Mouse (Mus musculus) CH12.LX (cell line): ENCODE data around the gene Me1. TPM values are rescaled to one million over a fixed set of nuclear protein-coding genes. Genes with fewer than 3 reads are reported as not detected.
"Not testable (repeated sequence)": the region's sequence is repeated elsewhere in the genome, so short reads cannot be mapped to it uniquely, and the experiment has no call there.

ENCODE experiments used
- DNase-seq: peaks from one replicate; pipeline ENCODE4 v3.0.0-alpha.2; 2013; ENCODE audit errors: extremely low read depth
- H3K27ac ChIP-seq: 2 replicates; pipeline ENCODE4 v1.5.1; 2012; ENCODE audit warnings: low read depth, mild to moderate bottlenecking, control low read depth, moderate library complexity; ENCODE audit not compliant: insufficient read depth
- H3K27me3 ChIP-seq: replicated peaks from 2 replicates; pipeline ENCODE3; 2012; ENCODE audit warnings: inconsistent platforms
- H3K36me3 ChIP-seq, 2 experiments: replicated peaks in 1 of 2; 2 replicates each; pipeline versions ENCODE3 to v1.6.1; 2012; ENCODE audit warnings: inconsistent platforms in 1 of 2, low read length in 1 of 2, mild to moderate bottlenecking in 1 of 2, mixed read lengths in 1 of 2, moderate library complexity in 1 of 2; ENCODE audit not compliant: control insufficient read depth in 1 of 2, insufficient read depth in 1 of 2
- H3K4me1 ChIP-seq, 2 experiments: 2 replicates each; pipeline ENCODE4 v1.6.1; 2012; ENCODE audit warnings: inconsistent platforms in 1 of 2, moderate library complexity in 1 of 2; ENCODE audit not compliant: insufficient read depth in 2 of 2, control insufficient read depth in 1 of 2
- H3K4me2 ChIP-seq: 2 replicates; pipeline ENCODE4 v1.6.1; 2012; ENCODE audit warnings: low read depth, mild to moderate bottlenecking, control low read depth; ENCODE audit not compliant: poor library complexity, insufficient read depth, severe bottlenecking
- H3K4me3 ChIP-seq, 3 experiments: fragments of 150-350 bp in 1 of 3; sonication (generic) in 1 of 3; replicated peaks in 1 of 3; 2 replicates each; pipeline versions ENCODE3 to v1.5.1; 2011 to 2012; ENCODE audit warnings: low read depth in 2 of 3, low read length in 2 of 3, mild to moderate bottlenecking in 2 of 3, moderate library complexity in 2 of 3, control low read depth in 1 of 3, improper control_type of control experiment in 1 of 3, inconsistent platforms in 1 of 3, mixed read lengths in 1 of 3; ENCODE audit not compliant: poor library complexity in 1 of 3
- H3K79me2 ChIP-seq: replicated peaks from 2 replicates; pipeline ENCODE4 v1.6.1; 2012; ENCODE audit warnings: mild to moderate bottlenecking, moderate library complexity; ENCODE audit not compliant: control insufficient read depth, poor library complexity, insufficient read depth, severe bottlenecking; ENCODE audit errors: extremely low read depth
- H3K9ac ChIP-seq: 2 replicates; pipeline ENCODE4 v1.6.1; 2012; ENCODE audit warnings: low read depth, mild to moderate bottlenecking, control low read depth, moderate library complexity; ENCODE audit not compliant: insufficient read depth
- H3K9me3 ChIP-seq: replicated peaks from 2 replicates; pipeline ENCODE3; 2012; ENCODE audit warnings: low read length, inconsistent platforms, mixed read lengths
- ELF1 ChIP-seq: IDR thresholded peaks from 2 replicates; pipeline ENCODE4 v1.6.1; 2014; ENCODE audit warnings: low read depth, mild to moderate bottlenecking, inconsistent platforms, low read length, improper control_type of control experiment
- EP300 ChIP-seq: IDR thresholded peaks from 2 replicates; pipeline ENCODE4 v1.6.1; 2011; ENCODE audit warnings: low read length, improper control_type of control experiment
- HCFC1 ChIP-seq: IDR thresholded peaks from 2 replicates; pipeline ENCODE4 v1.6.1; 2012; ENCODE audit warnings: low read depth, mild to moderate bottlenecking, inconsistent platforms, low read length, improper control_type of control experiment
- MAFK ChIP-seq: IDR thresholded peaks from 2 replicates; pipeline ENCODE4 v1.6.1; 2011; ENCODE audit warnings: low read length, improper control_type of control experiment; ENCODE audit not compliant: insufficient replicate concordance
- MAZ ChIP-seq: IDR thresholded peaks from 2 replicates; pipeline ENCODE4 v1.6.1; 2012; ENCODE audit warnings: low read depth, mild to moderate bottlenecking, inconsistent platforms, low read length, improper control_type of control experiment, moderate library complexity
- MEF2A ChIP-seq: IDR thresholded peaks from 2 replicates; pipeline ENCODE4 v1.6.1; 2014; ENCODE audit warnings: low read depth, mild to moderate bottlenecking, inconsistent platforms, low read length, improper control_type of control experiment, borderline replicate concordance
- MXI1 ChIP-seq: IDR thresholded peaks from 2 replicates; pipeline ENCODE4 v1.6.1; 2011; ENCODE audit warnings: mild to moderate bottlenecking, low read depth, low read length, improper control_type of control experiment
- NRF1 ChIP-seq: IDR thresholded peaks from 2 replicates; pipeline ENCODE4 v1.6.1; 2014; ENCODE audit warnings: low read depth, mild to moderate bottlenecking, inconsistent platforms, low read length, improper control_type of control experiment, moderate library complexity
- SIN3A ChIP-seq: IDR thresholded peaks from 2 replicates; pipeline ENCODE4 v1.6.1; 2012; ENCODE audit warnings: low read length, improper control_type of control experiment, inconsistent platforms
- UBTF ChIP-seq: IDR thresholded peaks from 2 replicates; pipeline ENCODE4 v1.6.1; 2012; ENCODE audit warnings: low read depth, mild to moderate bottlenecking, inconsistent platforms, low read length, improper control_type of control experiment, moderate library complexity
- ZKSCAN1 ChIP-seq: IDR thresholded peaks from 2 replicates; pipeline ENCODE4 v1.6.1; 2012; ENCODE audit warnings: low read depth, inconsistent platforms, low read length, improper control_type of control experiment, borderline replicate concordance
- dilution Hi-C: fragments of 300-500 bp; cut with MboI; formaldehyde crosslinking; loops from 2 replicates; pipeline ENCODE4 v1.14.3; 2020; ENCODE audit warnings: low sequenced_read_pairs; ENCODE audit not compliant: extremely low pct_unique_long_range_greater_than_20kb, extremely low pct_ligation_motif_present
- in situ Hi-C: fragments of 300-500 bp; cut with MboI; formaldehyde crosslinking; loops from 3 replicates; pipeline ENCODE4 v1.14.3; 2019; ENCODE audit warnings: low sequenced_read_pairs, low pct_ligation_motif_present, low pct_unique_long_range_greater_than_20kb, mixed read lengths
- polyA plus RNA-seq: library from polyadenylated mRNA; unstranded; fragments of >175 nt; gene quantifications from 2 replicates; pipeline ENCODE4 v1.2.1, GENCODE M21; 2012; ENCODE audit warnings: low read depth; ENCODE audit not compliant: insufficient read length
- total RNA-seq, 2 experiments: library from RNA; depleted of rRNA; stranded (reverse); fragments of 300-350 nt in 1 of 2; fragments of >200 nt in 1 of 2; gene quantifications; 2 replicates each; pipeline ENCODE4 v1.2.3; 2012 to 2014

Gene Me1
- total and polyA plus RNA-seq, 3 experiments, result 9.4 to 39.9 (median 16.7) TPM

DNA sequence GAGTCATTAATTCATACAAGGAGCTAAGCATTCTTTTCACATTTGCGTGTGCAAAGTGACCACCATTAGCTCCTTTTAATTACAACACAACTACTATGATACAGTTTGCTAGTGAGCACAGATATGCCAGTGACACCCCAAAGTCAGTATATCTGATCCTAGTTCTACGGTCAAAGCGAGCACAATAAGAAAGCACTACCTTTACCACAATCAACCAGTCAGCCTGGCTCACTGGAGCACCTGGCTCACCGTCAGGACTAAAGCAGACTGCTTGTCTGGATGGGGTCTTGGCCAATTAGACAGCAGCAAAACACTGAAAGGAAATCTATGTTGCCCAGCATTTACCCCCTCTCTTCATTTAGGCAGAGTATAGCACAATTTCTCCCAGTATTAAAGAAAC, 83.7 kb downstream of the Me1 start:
- no peak for DNase-seq
- Histone ChIP-seq H3K4me2 (no peak overlapping the region), H3K36me3 (peaks cover 3 to 60% of the 10 kb centered on the region in 2 experiments), H3K9me3 (no peaks in the 10 kb centered on the region), H3K4me3 (no peak overlapping the region), H3K79me2 (no peaks in the 10 kb centered on the region), H3K27me3 (no peaks in the 10 kb centered on the region), H3K4me1 (peaks cover 6 to 15% of the 10 kb centered on the region in 2 experiments), H3K27ac (no peak overlapping the region), H3K9ac (no peak overlapping the region)
- dilution Hi-C loops (no loop called here), in situ Hi-C loops (no loop called here)
- TF ChIP-seq HCFC1 (no peak), MXI1 (no peak), MAFK (no peak), SIN3A (no peak), MEF2A (no peak), ZKSCAN1 (no peak)

DNA sequence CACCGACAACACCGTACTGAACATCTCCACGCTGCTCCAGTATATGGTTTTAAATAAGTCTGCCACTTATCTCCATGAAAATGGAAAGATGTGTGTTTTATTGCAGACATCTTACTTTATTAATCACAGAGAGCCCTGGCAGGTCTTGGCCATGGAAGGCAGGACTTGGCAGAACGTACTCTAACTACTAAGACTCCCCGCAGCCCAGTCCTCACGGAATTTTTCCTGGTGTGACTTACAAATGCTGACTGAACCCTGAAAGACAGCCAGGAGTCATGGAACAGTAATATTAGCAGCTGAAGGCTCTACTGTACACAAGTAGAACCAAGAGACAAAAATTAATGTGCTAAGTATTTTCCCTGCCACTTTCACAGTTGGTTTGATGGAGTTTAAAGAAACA, 90.0 kb downstream of the Me1 start:
- Histone ChIP-seq H3K9me3 (no peaks in the 10 kb centered on the region), H3K36me3 (peaks cover 0 to 43% of the 10 kb centered on the region in 2 experiments), H3K79me2 (no peaks in the 10 kb centered on the region), H3K4me1 (peaks cover 0 to 12% of the 10 kb centered on the region in 2 experiments; a peak in 1 of 4 replicates), H3K9ac (no peak overlapping the region), H3K4me2 (no peak overlapping the region), H3K27ac (no peak overlapping the region), H3K27me3 (no peaks in the 10 kb centered on the region), H3K4me3 (no peak overlapping the region)
- no peak for DNase-seq
- dilution Hi-C loops, result no loop called here
- TF ChIP-seq NRF1 (no peak), ELF1 (no peak), EP300 (no peak)
- in situ Hi-C loops, result no loop called here

DNA sequence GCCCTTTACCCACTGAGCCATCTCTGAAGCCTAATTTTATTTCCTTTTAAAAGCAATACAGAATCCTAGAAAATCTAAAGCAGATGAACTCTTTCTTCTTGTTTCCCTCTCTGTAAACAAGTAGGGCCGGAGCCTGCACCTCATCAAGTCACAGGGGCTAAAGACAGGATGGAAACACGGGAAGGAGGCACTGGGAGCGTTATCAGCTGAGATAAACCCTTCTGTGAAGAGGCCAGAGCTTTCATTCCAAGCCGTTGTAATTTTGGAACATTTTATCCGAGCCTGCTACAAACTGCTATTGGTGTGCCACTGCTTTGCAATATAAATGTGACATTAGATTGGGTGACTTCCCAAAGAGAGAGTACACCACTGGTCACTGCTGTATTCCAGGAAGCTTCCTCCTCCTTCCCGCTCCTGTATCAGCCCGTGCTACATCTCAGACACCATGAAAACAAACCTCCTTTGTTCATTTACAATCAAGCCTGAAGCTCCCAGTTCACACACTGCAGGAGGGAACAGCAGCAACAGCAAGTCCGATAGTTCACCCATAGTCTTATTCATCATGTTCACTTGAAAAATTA, 95.9 kb downstream of the Me1 start:
- H3K79me2 ChIP-seq, result no peaks in the 10 kb centered on the region
- dilution Hi-C loops (no loop called here), in situ Hi-C loops (loop anchor here (10.0 kb wide), 1 partner anchor 205 kb away; no protein-coding TSS in a partner anchor)
- H3K9ac ChIP-seq, result no peak overlapping the region
- peaks cover 13 to 59% of the 10 kb centered on the region in 2 experiments for H3K36me3 ChIP-seq
- no peak overlapping the region for H3K4me3 ChIP-seq
- H3K9me3 ChIP-seq, result no peaks in the 10 kb centered on the region
- no peak overlapping the region for H3K27ac ChIP-seq
- no peak overlapping the region for H3K4me2 ChIP-seq
- no peaks in the 10 kb centered on the region for H3K27me3 ChIP-seq
- no peak for DNase-seq
- TF ChIP-seq MAZ (no peak), UBTF (no peak)
- TF ChIP-seq, all 38 proteins: peak for 0
- H3K4me1 ChIP-seq, result peaks cover 5 to 20% of the 10 kb centered on the region in 2 experiments

DNA sequence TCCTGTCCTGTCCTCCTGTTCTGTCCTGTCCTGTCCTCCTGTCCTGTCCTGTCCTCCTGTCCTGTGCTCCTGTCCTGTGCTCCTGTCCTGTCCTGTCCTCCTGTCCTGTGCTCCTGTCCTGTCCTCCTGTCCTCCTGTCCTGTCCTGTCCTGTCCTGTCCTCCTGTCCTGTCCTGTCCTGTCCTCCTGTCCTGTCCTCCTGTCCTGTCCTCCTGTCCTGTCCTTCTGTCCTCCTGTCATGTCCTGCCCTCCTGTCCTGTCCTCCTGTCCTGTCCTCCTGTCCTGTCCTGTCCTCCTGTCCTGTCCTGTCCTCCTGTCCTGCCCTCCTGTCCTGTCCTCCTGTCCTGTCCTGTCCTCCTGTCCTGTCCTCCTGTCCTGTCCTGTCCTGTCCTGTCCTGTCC, 98.8 kb downstream of the Me1 start:
- H3K79me2 ChIP-seq, H3K9me3 ChIP-seq, DNase-seq, H3K27ac ChIP-seq, H3K4me2 ChIP-seq, H3K27me3 ChIP-seq, H3K4me3 ChIP-seq, dilution Hi-C loops, H3K9ac ChIP-seq: not testable (repeated sequence)
- in situ Hi-C loops, result loop anchor here (10.0 kb wide), 1 partner anchor 208 kb away; no protein-coding TSS in a partner anchor
- Histone ChIP-seq H3K36me3 (peaks cover 18 to 72% of the 10 kb centered on the region in 2 experiments), H3K4me1 (peaks cover 5 to 32% of the 10 kb centered on the region in 2 experiments)

DNA sequence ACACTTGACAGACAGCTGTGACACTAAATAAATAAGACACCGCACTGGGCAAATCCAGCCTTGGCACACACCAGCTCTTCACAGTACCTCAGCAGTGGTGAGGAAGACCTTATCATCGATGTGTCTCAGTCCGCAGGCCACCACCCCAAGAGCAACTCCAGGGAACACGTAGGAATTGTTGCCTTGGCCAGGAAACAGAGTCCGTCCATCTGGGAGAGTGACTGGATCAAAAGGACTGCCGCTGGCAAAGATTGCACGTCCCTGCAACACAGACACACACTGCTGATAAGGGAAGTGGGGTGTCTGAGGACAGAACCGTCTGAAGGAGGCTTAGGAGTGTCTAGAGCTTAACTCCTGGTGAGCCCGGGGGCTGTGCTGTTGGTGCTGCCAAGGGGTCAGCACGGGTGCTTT, 101.4 kb downstream of the Me1 start:
- H3K4me2 ChIP-seq, result not testable (repeated sequence)

More for the DNA sequence above, 101.4 kb downstream of the Me1 start:
- dilution Hi-C loops, H3K9ac ChIP-seq, H3K9me3 ChIP-seq, H3K27ac ChIP-seq, H3K4me3 ChIP-seq, DNase-seq, H3K79me2 ChIP-seq, H3K27me3 ChIP-seq: not testable (repeated sequence)
- Histone ChIP-seq H3K4me1 (peaks cover 5 to 30% of the 10 kb centered on the region in 2 experiments), H3K36me3 (peaks cover 18 to 81% of the 10 kb centered on the region in 2 experiments)
- in situ Hi-C loops, result loop anchor here (5.0 to 10.0 kb wide), 2 partner anchors 148 to 210 kb away; partner anchors contain the start of gene Prss35
